Mouse (Mus musculus): ENCODE measurements at regions not wholly inside any gene's neighbourhood (a gene's known extent, or its start where the extent isn't known, plus 50 kb on each side); places are given as distances from the start of the nearest gene placed in this dataset.

GRCm38 (mm10) chr9:120855293-120856050 is 73.5 kb upstream of the Ctnnb1 start:
- Histone ChIP-seq H3K9me3 (no peaks in the 10 kb centered on the region), H3K4me1 (0 out of 2 replicates have a peak, but pooled peaks cover 5% of the 10 kb centered on the region), H3K27ac (no peak overlapping the region), H3K9ac (no peak overlapping the region), H3K4me3 (replicated peaks) (no peak overlapping the region), H3K4me2 (no peak overlapping the region), H3K36me3 (no peaks in the 10 kb centered on the region), H3K27me3 (replicated peaks) (no peaks in the 10 kb centered on the region)
- no peak for ATAC-seq (ENCODE audit: insufficient read depth, low FRiP score, low read depth)
- WGBS = 48% methylated on average over 3 of the region's 3 CpGs

GRCm38 (mm10) chr9:120857849-120858510 is 71.0 kb upstream of the Ctnnb1 start:
- H3K27ac ChIP-seq = no peak overlapping the region
- no peak overlapping the region for H3K9ac ChIP-seq
- no peak overlapping the region for H3K4me2 ChIP-seq
- 80% methylated on average over 6 of the region's 6 CpGs for WGBS
- H3K9me3 ChIP-seq = no peaks in the 10 kb centered on the region
- ATAC-seq (ENCODE audit: insufficient read depth, low FRiP score, low read depth) = no peak
- H3K27me3 ChIP-seq (replicated peaks) = no peaks in the 10 kb centered on the region
- no peaks in the 10 kb centered on the region for H3K36me3 ChIP-seq
- H3K4me1 ChIP-seq = 0 out of 2 replicates have a peak, but pooled peaks cover under 1% of the 10 kb centered on the region
- H3K4me3 ChIP-seq (replicated peaks) = no peak overlapping the region

GRCm38 (mm10) chr9:120860969-120861595 is 67.9 kb upstream of the Ctnnb1 start:
- 64% methylated on average over 8 of the region's 8 CpGs for WGBS

GRCm38 (mm10) chr9:120861788-120862345 is 67.1 kb upstream of the Ctnnb1 start:
- no peaks in the 10 kb centered on the region for H3K27me3 ChIP-seq (replicated peaks)

More at GRCm38 (mm10) chr9:120860969-120861595, 67.9 kb upstream of the Ctnnb1 start:
- H3K27ac ChIP-seq = no peak overlapping the region
- H3K4me1 ChIP-seq = peaks cover under 1% of the 10 kb centered on the region; the same call in 1 of the 2 replicates
- H3K4me3 ChIP-seq (replicated peaks) = no peak overlapping the region
- H3K4me2 ChIP-seq = no peak overlapping the region
- no peaks in the 10 kb centered on the region for H3K36me3 ChIP-seq
- ATAC-seq (ENCODE audit: insufficient read depth, low FRiP score, low read depth) = no peak
- H3K9me3 ChIP-seq = no peaks in the 10 kb centered on the region
- H3K27me3 ChIP-seq (replicated peaks) = no peaks in the 10 kb centered on the region
- H3K9ac ChIP-seq = no peak overlapping the region

GRCm38 (mm10) chr9:120864410-120864809 is 64.6 kb upstream of the Ctnnb1 start:
- Histone ChIP-seq H3K4me3 (replicated peaks) (no peak overlapping the region), H3K9ac (no peak overlapping the region), H3K36me3 (no peaks in the 10 kb centered on the region), H3K27me3 (replicated peaks) (no peaks in the 10 kb centered on the region), H3K4me1 (peaks cover 10% of the 10 kb centered on the region), H3K27ac (no peak overlapping the region), H3K4me2 (no peak overlapping the region), H3K9me3 (no peaks in the 10 kb centered on the region)
- WGBS = 79% methylated on average over 2 of the region's 3 CpGs
- ATAC-seq (ENCODE audit: insufficient read depth, low FRiP score, low read depth) = no peak

More at GRCm38 (mm10) chr9:120861788-120862345, 67.1 kb upstream of the Ctnnb1 start:
- H3K36me3 ChIP-seq = no peaks in the 10 kb centered on the region
- H3K9me3 ChIP-seq = no peaks in the 10 kb centered on the region
- no peak overlapping the region for H3K4me3 ChIP-seq (replicated peaks)
- no peak overlapping the region for H3K9ac ChIP-seq
- peaks cover 7% of the 10 kb centered on the region; the same call in 1 of the 2 replicates for H3K4me1 ChIP-seq
- ATAC-seq (ENCODE audit: insufficient read depth, low FRiP score, low read depth) = no peak
- H3K4me2 ChIP-seq = no peak overlapping the region
- 62% methylated on average over 12 of the region's 12 CpGs for WGBS
- no peak overlapping the region for H3K27ac ChIP-seq

GRCm38 (mm10) chr9:120866251-120866650 is 62.8 kb upstream of the Ctnnb1 start:
- Histone ChIP-seq H3K9ac (no peak overlapping the region), H3K4me1 (peaks cover 15% of the 10 kb centered on the region), H3K4me3 (replicated peaks) (no peak overlapping the region), H3K36me3 (no peaks in the 10 kb centered on the region), H3K4me2 (no peak overlapping the region), H3K9me3 (no peaks in the 10 kb centered on the region), H3K27me3 (replicated peaks) (no peaks in the 10 kb centered on the region), H3K27ac (0 out of 2 replicates have a peak overlapping the region, but pooled peaks have one; percentile 3)
- no peak for ATAC-seq (ENCODE audit: insufficient read depth, low FRiP score, low read depth)
- 47% methylated on average over 4 of the region's 5 CpGs for WGBS

- no peak overlapping the region for H3K4me2 ChIP-seq
- peaks cover 15% of the 10 kb centered on the region for H3K4me1 ChIP-seq
- H3K36me3 ChIP-seq = no peaks in the 10 kb centered on the region
- peak; percentile 11; the same call in 1 of the 2 replicates for ATAC-seq (ENCODE audit: insufficient read depth, low FRiP score, low read depth)
- 44% methylated on average over 4 of the region's 4 CpGs for WGBS
- H3K9me3 ChIP-seq = no peaks in the 10 kb centered on the region
- no peak overlapping the region for H3K4me3 ChIP-seq (replicated peaks)
- no peak overlapping the region for H3K27ac ChIP-seq
- H3K27me3 ChIP-seq (replicated peaks) = no peaks in the 10 kb centered on the region
- H3K9ac ChIP-seq = no peak overlapping the region
Observed at GRCm38 (mm10) chr9:120866709-120867108, 62.3 kb upstream of the Ctnnb1 start.

- peaks cover 15% of the 10 kb centered on the region for H3K4me1 ChIP-seq
- H3K4me3 ChIP-seq (replicated peaks) = no peak overlapping the region
- no peaks in the 10 kb centered on the region for H3K27me3 ChIP-seq (replicated peaks)
- no peak overlapping the region for H3K4me2 ChIP-seq
- ATAC-seq (ENCODE audit: insufficient read depth, low FRiP score, low read depth) = no peak
- no peaks in the 10 kb centered on the region for H3K36me3 ChIP-seq
- H3K27ac ChIP-seq = no peak overlapping the region
- H3K9ac ChIP-seq = no peak overlapping the region
- no peaks in the 10 kb centered on the region for H3K9me3 ChIP-seq
- 75% methylated on average over 2 of the region's 2 CpGs for WGBS
Observed at GRCm38 (mm10) chr9:120867861-120868260, 61.2 kb upstream of the Ctnnb1 start.

- no peaks in the 10 kb centered on the region for H3K36me3 ChIP-seq
- WGBS = 77% methylated on average over 4 of the region's 4 CpGs
- no peaks in the 10 kb centered on the region for H3K27me3 ChIP-seq (replicated peaks)
- ATAC-seq (ENCODE audit: insufficient read depth, low FRiP score, low read depth) = no peak
- no peak overlapping the region for H3K4me2 ChIP-seq
- H3K9me3 ChIP-seq = no peaks in the 10 kb centered on the region
- H3K9ac ChIP-seq = no peak overlapping the region
- no peak overlapping the region for H3K27ac ChIP-seq
- peaks cover 15% of the 10 kb centered on the region for H3K4me1 ChIP-seq
- no peak overlapping the region for H3K4me3 ChIP-seq (replicated peaks)
Observed at GRCm38 (mm10) chr9:120868330-120868729, 60.7 kb upstream of the Ctnnb1 start.

GRCm38 (mm10) chr9:120869432-120870081 is 59.5 kb upstream of the Ctnnb1 start:
- Histone ChIP-seq H3K9ac (no peak overlapping the region), H3K9me3 (no peaks in the 10 kb centered on the region), H3K4me1 (peaks cover 15% of the 10 kb centered on the region), H3K4me3 (replicated peaks) (no peak overlapping the region), H3K27ac (peak overlapping the region; percentile 49), H3K27me3 (replicated peaks) (no peaks in the 10 kb centered on the region), H3K4me2 (peak overlapping the region; percentile 39), H3K36me3 (no peaks in the 10 kb centered on the region)
- WGBS = 31% methylated on average over 19 of the region's 19 CpGs
- 0 out of 2 replicates have a peak, but pooled peaks have one; percentile 17 for ATAC-seq (ENCODE audit: insufficient read depth, low FRiP score, low read depth)

- no peaks in the 10 kb centered on the region for H3K36me3 ChIP-seq
- no peak overlapping the region for H3K4me3 ChIP-seq (replicated peaks)
- no peaks in the 10 kb centered on the region for H3K9me3 ChIP-seq
- H3K27me3 ChIP-seq (replicated peaks) = no peaks in the 10 kb centered on the region
- no peak for ATAC-seq (ENCODE audit: insufficient read depth, low FRiP score, low read depth)
- peaks cover 9% of the 10 kb centered on the region for H3K4me1 ChIP-seq
- H3K4me2 ChIP-seq = no peak overlapping the region
- 92% methylated on average over 3 of the region's 3 CpGs for WGBS
- no peak overlapping the region for H3K9ac ChIP-seq
- no peak overlapping the region for H3K27ac ChIP-seq
Observed at GRCm38 (mm10) chr9:120873293-120873692, 55.7 kb upstream of the Ctnnb1 start.
